ENCODE assay signal across 36 mouse cellular contexts in genomic region chr7:45316536-45316935, GRCm38 (mm10). TPM values are rescaled to one million over a fixed set of nuclear protein-coding genes. Genes with fewer than 3 reads are reported as not detected.
DNase-seq lines count a peak whose midpoint lies in the region; ATAC-seq and TF ChIP-seq lines count a peak whose summit lies in the region.
"Had no signal": no experiment of that assay in that cellular context is flagged by ENCODE, and none has a peak within 500 bp of the region (broad histone marks: within the 10 kb centered on the region; RNA-seq: fewer than 3 reads in every experiment).

No protein-coding gene starts in this region.

- H3K9me3 ChIP-seq in E14TG2a.4 (ENCODE audit: low read length) (no peaks in the 10 kb centered on the region), ES-E14 (ENCODE audit: control insufficient read depth, insufficient read depth, low read depth, low read length) (no peaks in the 10 kb centered on the region)
- no peaks in the 10 kb centered on the region for H3K9me3 ChIP-seq in intestine, postnatal 0 days (ENCODE audit: control insufficient read depth)
- no peaks in the 10 kb centered on the region for H3K9me3 ChIP-seq in forebrain, postnatal 0 days (ENCODE audit: low read length)
- H3K9me3 ChIP-seq: embryonic facial prominence, embryonic 10.5 days; embryonic facial prominence, embryonic 13.5 days; G1E; heart, embryonic 10.5 days; heart, embryonic 13.5 days had no signal

- peaks cover 43% of the 10 kb centered on the region for H3K4me1 ChIP-seq in E14TG2a.4 (replicated peaks; ENCODE audit: low read depth, low read length)
- H3K4me1 ChIP-seq in ES-E14 (ENCODE audit: control insufficient read depth in 2 of 2, insufficient read depth in 2 of 2, low read length in 2 of 2, poor library complexity in 1 of 2), result peaks cover 0 to 7% of the 10 kb centered on the region in 2 experiments; a peak in 1 of 4 replicates
- no peaks in the 10 kb centered on the region; the same call in 1 of the 2 replicates for H3K4me1 ChIP-seq in intestine, postnatal 0 days (replicated peaks; ENCODE audit: control insufficient read depth, insufficient read depth, low read length)
- H3K4me1 ChIP-seq in forebrain, postnatal 0 days (ENCODE audit: insufficient read depth), result no peaks in the 10 kb centered on the region

- no peak overlapping the region for H3K4me2 ChIP-seq in intestine, postnatal 0 days (replicated peaks; ENCODE audit: low read depth)
- H3K4me2 ChIP-seq in forebrain, postnatal 0 days (ENCODE audit: low read depth), result no peak overlapping the region
- H3K4me2 ChIP-seq: embryonic facial prominence, embryonic 13.5 days; heart, embryonic 13.5 days; hindbrain, embryonic 14.5 days had no signal

- peak; percentile 81 for ATAC-seq in intestine, postnatal 0 days
- ATAC-seq in forebrain, postnatal 0 days, result no peak
- ATAC-seq: CD4-positive, CD25-positive, alpha-beta regulatory T cell, adult 4 months; forebrain, embryonic 14.5 days; hindbrain, postnatal 0 days; Patski had no signal

- H3K9ac ChIP-seq in ES-E14 (ENCODE audit: insufficient read depth, low read depth, low read length, poor library complexity, severe bottlenecking), result 0 out of 2 replicates have a peak overlapping the region, but pooled peaks have one; percentile 10
- H3K9ac ChIP-seq in intestine, postnatal 0 days (ENCODE audit: low read depth, low read length), result no peak overlapping the region
- H3K9ac ChIP-seq in forebrain, postnatal 0 days, result no peak overlapping the region
- H3K9ac ChIP-seq: embryonic facial prominence, embryonic 13.5 days; heart, embryonic 13.5 days; hindbrain, embryonic 14.5 days had no signal

- intact Hi-C loops in left cerebral cortex, adult 2 months (cut with DNase I), result no loop called here
- intact Hi-C loops in left cerebral cortex, postnatal 36 days (cut with DNase I), result no loop called here

- no peak for DNase-seq in left cerebral cortex, adult 2 months (ENCODE audit: extremely low spot score in 1 of 2, low spot score in 2 of 2)
- DNase-seq in left cerebral cortex, postnatal 36 days (ENCODE audit: low spot score in 2 of 2), result no peak
- no peak for DNase-seq in ES-E14 (ENCODE audit: low read depth, low spot score)
- no peak for DNase-seq in right cerebral cortex, postnatal 14 days
- no peak for DNase-seq in cerebellum, adult 11 months
- no peak for DNase-seq in forebrain, postnatal 0 days
- DNase-seq: adrenal gland, postnatal 10 days; cerebellum, adult 11-12 months; cerebellum, adult 8-10 months; cerebellum, postnatal 10 days; cerebellum, postnatal 36 days; embryo, embryonic 11 days; gastrocnemius, postnatal 10 days; gastrocnemius, postnatal 36 days; heart, adult 2 months; heart, postnatal 14 days; heart, postnatal 4 days had no signal

- H3K27ac ChIP-seq in left cerebral cortex, adult 2 months, result peak overlapping the region; percentile 6; the same call in 1 of the 2 replicates
- no peak overlapping the region for H3K27ac ChIP-seq in ES-E14 (ENCODE audit: insufficient read depth, low read depth, low read length, poor library complexity, severe bottlenecking)
- peak overlapping the region; percentile 77 for H3K27ac ChIP-seq in intestine, postnatal 0 days (ENCODE audit: low read depth, low read length)
- H3K27ac ChIP-seq in forebrain, postnatal 0 days (ENCODE audit: low read depth, low read length), result no peak overlapping the region
- H3K27ac ChIP-seq: embryonic facial prominence, embryonic 10.5 days; embryonic facial prominence, embryonic 13.5 days; heart, adult 2 months; heart, embryonic 10.5 days; heart, embryonic 13.5 days; hindbrain, embryonic 14.5 days; hindbrain, postnatal 0 days had no signal

- no peak for TF ChIP-seq CTCF in left cerebral cortex, adult 2 months (IDR thresholded peaks at IDR 0.05)
- no peak for TF ChIP-seq CTCF in E14TG2a.4 (conservative IDR thresholded peaks at IDR 0.05; ENCODE audit: low read length)
- no peak for TF ChIP-seq CTCF in intestine, postnatal 0 days (IDR thresholded peaks at IDR 0.05; ENCODE audit: low read depth)
- no peak for TF ChIP-seq CTCF in forebrain, postnatal 0 days (IDR thresholded peaks at IDR 0.05; ENCODE audit: low read depth)

- 53% methylated on average over 14 of the region's 14 CpGs for WGBS in intestine, postnatal 0 days
- 91% methylated on average over 14 of the region's 14 CpGs for WGBS in forebrain, postnatal 0 days

- H3K36me3 ChIP-seq in E14TG2a.4 (ENCODE audit: insufficient read depth, low read length) (peaks cover 88% of the 10 kb centered on the region), ES-E14 (ENCODE audit: control insufficient read depth, insufficient read depth, low read length, poor library complexity, severe bottlenecking) (peaks cover 23% of the 10 kb centered on the region; the same call in 1 of the 2 replicates)
- H3K36me3 ChIP-seq in intestine, postnatal 0 days (ENCODE audit: control insufficient read depth, insufficient read depth), result peaks cover 51% of the 10 kb centered on the region
- peaks cover 11% of the 10 kb centered on the region for H3K36me3 ChIP-seq in forebrain, postnatal 0 days (ENCODE audit: insufficient read depth)
- H3K36me3 ChIP-seq: G1E had no signal

- no peak overlapping the region for H3K4me3 ChIP-seq in left cerebral cortex, adult 2 months
- peak overlapping the region; percentile 17; the same call in 1 of the 2 replicates for H3K4me3 ChIP-seq in E14TG2a.4 (replicated peaks; ENCODE audit: low read length)
- peak overlapping the region in 1 of 2 experiments; percentile 25; a peak in 1 of 4 replicates for H3K4me3 ChIP-seq in ES-E14 (ENCODE audit: insufficient read depth in 1 of 2, low read depth in 1 of 2, low read length in 2 of 2, poor library complexity in 1 of 2, severe bottlenecking in 1 of 2)
- H3K4me3 ChIP-seq in intestine, postnatal 0 days (ENCODE audit: low read depth, low read length), result no peak overlapping the region
- H3K4me3 ChIP-seq in forebrain, postnatal 0 days (ENCODE audit: low read depth, low read length), result no peak overlapping the region
- H3K4me3 ChIP-seq: embryonic facial prominence, embryonic 10.5 days; embryonic facial prominence, embryonic 13.5 days; erythroblast, embryonic 14.5 days; heart, adult 2 months; heart, embryonic 10.5 days; heart, embryonic 13.5 days had no signal

- no peaks in the 10 kb centered on the region for H3K27me3 ChIP-seq in E14TG2a.4 (ENCODE audit: insufficient read depth, low read length)
- H3K27me3 ChIP-seq in intestine, postnatal 0 days (replicated peaks; ENCODE audit: control insufficient read depth, insufficient read depth, low read length), result no peaks in the 10 kb centered on the region
- no peaks in the 10 kb centered on the region for H3K27me3 ChIP-seq in forebrain, postnatal 0 days (ENCODE audit: insufficient read depth, low read length)
- H3K27me3 ChIP-seq: embryonic facial prominence, embryonic 13.5 days; heart, embryonic 13.5 days; Patski had no signal

- in situ Hi-C loops in ES-E14 (cut with MboI; ENCODE audit: low sequenced_read_pairs in 2 of 2, unreplicated experiment in 2 of 2), result no loop called here

TF ChIP-seq in ES-E14, 5 proteins besides CTCF, POLR2A, EP300 and RAD21:
- TF ChIP-seq MAFK (IDR thresholded peaks at IDR 0.05; ENCODE audit: insufficient read depth, low read depth, low read length) (no peak), CHD2 (IDR thresholded peaks at IDR 0.05; ENCODE audit: low read depth, low read length) (no peak), HCFC1 (IDR thresholded peaks at IDR 0.05; ENCODE audit: borderline replicate concordance, insufficient read depth, low read length) (no peak), ZNF384 (IDR thresholded peaks at IDR 0.05; ENCODE audit: low read depth, low read length) (no peak), ZC3H11A (IDR thresholded peaks at IDR 0.05; ENCODE audit: borderline replicate concordance, low read depth, low read length) (no peak)
TF ChIP-seq in ES-E14: peak in this region for 0.

RNA-seq across cellular contexts. Expression of gene Trpm4, which starts 17.0 kb away (rescaled TPM):
- 10 to 100 TPM; 18.5 to 24.6 TPM for total RNA-seq in left cerebral cortex, adult 2 months (2021)
- total RNA-seq in left cerebral cortex, postnatal 36 days (2021), result 10 to 100 TPM; 18.0 to 20.9 TPM
- 26.5 and 48.5 TPM in 2 replicates for total RNA-seq in ES-E14 (2012; rRNA removed)
- polyA plus RNA-seq in intestine, postnatal 0 days (2015; fragmentation: Nextera tagmentation; extraction: Ambion mirVana), result 49.4 and 55.1 TPM in 2 replicates
- total RNA-seq in forebrain, postnatal 0 days (2014; rRNA removed), result 17.1 and 17.5 TPM in 2 replicates
- polyA plus RNA-seq in forebrain, postnatal 0 days (2015; fragmentation: Nextera tagmentation; extraction: Ambion mirVana), result 8.9 and 9.4 TPM in 2 replicates

RNA-seq across cellular contexts. Expression of gene Hrc, which starts 18.6 kb away (rescaled TPM):
- under 1 TPM; 0.23 to 0.61 TPM for total RNA-seq in left cerebral cortex, adult 2 months (2021)
- under 1 TPM; 0.27 to 0.52 TPM for total RNA-seq in left cerebral cortex, postnatal 36 days (2021)
- total RNA-seq in ES-E14 (2012; rRNA removed), result 0.71 and 1.4 TPM in 2 replicates
- 0.76 and 0.88 TPM in 2 replicates for polyA plus RNA-seq in intestine, postnatal 0 days (2015; fragmentation: Nextera tagmentation; extraction: Ambion mirVana)
- 0.46 and 0.52 TPM in 2 replicates for total RNA-seq in forebrain, postnatal 0 days (2014; rRNA removed)
- not detected in 2 replicates for polyA plus RNA-seq in forebrain, postnatal 0 days (2015; fragmentation: Nextera tagmentation; extraction: Ambion mirVana)
- total RNA-seq: granulocyte monocyte progenitor cell, adult 5-6 weeks had no signal
- polyA plus RNA-seq: CD4-positive, CD25-positive, alpha-beta regulatory T cell, adult 4 months; erythroblast, embryonic 14.5 days; G1E had no signal

RNA-seq across cellular contexts. Expression of gene Slc6a21, which starts 39.2 kb away (rescaled TPM):
- total RNA-seq in left cerebral cortex, adult 2 months (2021), result under 1 TPM in 1 of 2 experiments, not detected in 1; 0.23 TPM
- not detected for total RNA-seq in left cerebral cortex, postnatal 36 days (2021)
- total RNA-seq in ES-E14 (2012; rRNA removed), result 0.21 and 0.67 TPM in 2 replicates
- not detected in 2 replicates for polyA plus RNA-seq in intestine, postnatal 0 days (2015; fragmentation: Nextera tagmentation; extraction: Ambion mirVana)
- total RNA-seq in forebrain, postnatal 0 days (2014; rRNA removed), result not detected in 2 replicates
- polyA plus RNA-seq in forebrain, postnatal 0 days (2015; fragmentation: Nextera tagmentation; extraction: Ambion mirVana), result not detected in 2 replicates
- total RNA-seq: adrenal gland, postnatal 4 days; gastrocnemius, adult 18-20 months; gastrocnemius, postnatal 10 days; gastrocnemius, postnatal 36 days; granulocyte monocyte progenitor cell, adult 5-6 weeks; heart, adult 2 months; heart, postnatal 14 days; heart, postnatal 4 days; hindbrain, postnatal 0 days had no signal
- polyA plus RNA-seq: C2C12; CD4-positive, CD25-positive, alpha-beta regulatory T cell, adult 4 months; embryonic facial prominence, embryonic 10.5 days; embryonic facial prominence, embryonic 13.5 days; erythroblast, embryonic 14.5 days; forebrain, embryonic 14.5 days; G1E; heart, embryonic 10.5 days; heart, embryonic 13.5 days; heart, embryonic 16.5 days; hindbrain, embryonic 11.5 days; hindbrain, embryonic 14.5 days; hindbrain, postnatal 0 days; Patski had no signal

RNA-seq across cellular contexts. Expression of gene Ppfia3, which starts 50.3 kb away (rescaled TPM):
- 100 to 1,000 TPM; 156 to 159 TPM for total RNA-seq in left cerebral cortex, adult 2 months (2021)
- total RNA-seq in left cerebral cortex, postnatal 36 days (2021), result 100 to 1,000 TPM; 154 to 168 TPM
- total RNA-seq in ES-E14 (2012; rRNA removed), result 6.9 and 12.6 TPM in 2 replicates
- polyA plus RNA-seq in intestine, postnatal 0 days (2015; fragmentation: Nextera tagmentation; extraction: Ambion mirVana), result 24.5 and 24.8 TPM in 2 replicates
- total RNA-seq in forebrain, postnatal 0 days (2014; rRNA removed), result 76.5 and 81.0 TPM in 2 replicates
- 21.7 and 26.0 TPM in 2 replicates for polyA plus RNA-seq in forebrain, postnatal 0 days (2015; fragmentation: Nextera tagmentation; extraction: Ambion mirVana)
- total RNA-seq: granulocyte monocyte progenitor cell, adult 5-6 weeks had no signal
- polyA plus RNA-seq: CD4-positive, CD25-positive, alpha-beta regulatory T cell, adult 4 months had no signal

RNA-seq across cellular contexts. Expression of gene Lin7b, which starts 53.8 kb away (rescaled TPM):
- 100 to 1,000 TPM; 156 to 178 TPM for total RNA-seq in left cerebral cortex, adult 2 months (2021)
- 100 to 1,000 TPM; 164 to 189 TPM for total RNA-seq in left cerebral cortex, postnatal 36 days (2021)
- total RNA-seq in ES-E14 (2012; rRNA removed), result 5.6 and 11.3 TPM in 2 replicates
- 3.4 TPM in 2 replicates for polyA plus RNA-seq in intestine, postnatal 0 days (2015; fragmentation: Nextera tagmentation; extraction: Ambion mirVana)
- total RNA-seq in forebrain, postnatal 0 days (2014; rRNA removed), result 32.2 and 47.3 TPM in 2 replicates
- 36.8 and 39.8 TPM in 2 replicates for polyA plus RNA-seq in forebrain, postnatal 0 days (2015; fragmentation: Nextera tagmentation; extraction: Ambion mirVana)
- total RNA-seq: gastrocnemius, adult 18-20 months; gastrocnemius, postnatal 36 days; granulocyte monocyte progenitor cell, adult 5-6 weeks had no signal
- polyA plus RNA-seq: CD4-positive, CD25-positive, alpha-beta regulatory T cell, adult 4 months; erythroblast, embryonic 14.5 days had no signal

Comparison
In these comparisons a context has a peak if more than half of its experiments do, and no peak if none do; other contexts are left out.
1. H3K27ac ChIP-seq: peak in left cerebral cortex, adult 2 months (single experiment) and intestine, postnatal 0 days (single experiment); none in ES-E14 (single experiment) and forebrain, postnatal 0 days (single experiment).